Mouse (Mus musculus) cortical plate, adult 2 months (tissue): ENCODE results near the gene Tmem82.

Experiments used
- CTCF ChIP-seq: fragments of 200-500 bp; IDR thresholded peaks from 2 replicates; pipeline ENCODE4 v1.5.1; 2011; ENCODE audit warnings: mild to moderate bottlenecking, control low read depth, low read length; ENCODE audit not compliant: insufficient read depth; ENCODE audit errors: extremely low read depth
- POLR2A ChIP-seq: fragments of 200-500 bp; IDR thresholded peaks from 2 replicates; pipeline ENCODE4 v1.6.1; 2011; ENCODE audit warnings: mild to moderate bottlenecking, low read length, control low read depth; ENCODE audit not compliant: insufficient read depth; ENCODE audit errors: extremely low read depth

DNA sequence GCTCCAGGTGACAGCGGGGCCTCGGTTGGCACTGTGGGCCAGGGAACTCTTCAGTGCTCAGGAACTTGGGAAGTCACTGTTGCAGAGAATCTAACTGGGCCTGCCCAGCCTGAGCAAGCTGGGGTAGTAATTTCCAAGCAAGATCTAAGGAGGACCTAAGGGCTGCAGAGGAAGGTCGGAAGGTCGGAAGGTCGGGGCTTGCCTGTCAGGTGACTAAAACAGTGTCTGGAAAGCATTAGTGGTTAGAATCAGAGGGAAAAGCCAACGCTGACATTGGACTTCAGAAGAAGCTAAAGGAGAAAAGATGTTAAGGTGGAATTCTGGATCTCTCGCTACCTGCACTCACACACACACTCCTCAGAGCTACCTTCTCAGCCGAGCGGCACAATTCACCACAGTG lies 17.6 kb upstream of the Tmem82 start:
- TF ChIP-seq CTCF (no peak), POLR2A (no peak)
